Mouse (Mus musculus): ENCODE measurements around the gene Tnnt2.

Tnnt2 gene

GRCm38 (mm10) chr1:135899991-135900515 is 63.9 kb downstream of the Tnnt2 start:
- DNase-seq (ENCODE audit: low spot score): no peak

Data from testis, postnatal 10 days (tissue).